Mouse (Mus musculus) erythroblast, adult 5-6 weeks (primary cell): Measurements from ENCODE around the gene Trib3. TPM values are rescaled to one million over a fixed set of nuclear protein-coding genes. Genes with fewer than 3 reads are reported as not detected.
"Not testable (repeated sequence)": the region's sequence is repeated elsewhere in the genome, so short reads cannot be mapped to it uniquely, and the experiment has no call there.

Experiments used
- ATAC-seq: replicated peaks from 2 replicates; pipeline ENCODE4 v1.8.0; 2016; ENCODE audit warnings: moderate number of reproducible peaks, mild to moderate bottlenecking, moderate TSS enrichment, inconsistent platforms; ENCODE audit not compliant: poor library complexity, low FRiP score, severe bottlenecking
- total RNA-seq, 2 experiments: library from RNA; stranded (forward) in 1 of 2; stranded (reverse) in 1 of 2; fragments of 150-400 nt in 1 of 2; fragments of 200-764, 138-1000 nt in 1 of 2; gene quantifications; 2 replicates each; pipeline versions ENCODE4 v1.2.3 to v1.2.4; 2015 to 2017; ENCODE audit warnings: low replicate concordance in 2 of 2

Trib3 gene
- total RNA-seq, 2 experiments from 2014 or later: 0.26 TPM; not detected in 1

- no peak for ATAC-seq
Observed at GRCm38 (mm10) chr2:152321558-152321957, 22.3 kb downstream of the Trib3 start.

GRCm38 (mm10) chr2:152317054-152317453 is 26.8 kb downstream of the Trib3 start:
- no peak for ATAC-seq

GRCm38 (mm10) chr2:152313926-152314325 is 29.9 kb downstream of the Trib3 start:
- no peak for ATAC-seq

GRCm38 (mm10) chr2:152312996-152313395 is 30.8 kb downstream of the Trib3 start:
- ATAC-seq: no peak

- ATAC-seq: no peak
Observed at GRCm38 (mm10) chr2:152307186-152307585, 36.6 kb downstream of the Trib3 start.

GRCm38 (mm10) chr2:152305480-152305879 is 38.4 kb downstream of the Trib3 start:
- no peak for ATAC-seq

GRCm38 (mm10) chr2:152303781-152304180 is 40.1 kb downstream of the Trib3 start:
- no peak for ATAC-seq

- ATAC-seq: no peak
Observed at GRCm38 (mm10) chr2:152302862-152303261, 41.0 kb downstream of the Trib3 start.

GRCm38 (mm10) chr2:152294541-152294940 is 49.3 kb downstream of the Trib3 start:
- no peak for ATAC-seq

GRCm38 (mm10) chr2:152293727-152294475 is 49.9 kb downstream of the Trib3 start, which contains the start of gene Tbc1d20:
TSS of gene Tbc1d20 (plus strand) at chr2:152293828.
- peak; percentile 94 for ATAC-seq

- peak; percentile 63 for ATAC-seq
Observed at GRCm38 (mm10) chr2:152293179-152293726, 50.6 kb downstream of the Trib3 start.

- ATAC-seq: no peak
Observed at GRCm38 (mm10) chr2:152292475-152292874, 51.4 kb downstream of the Trib3 start.

GRCm38 (mm10) chr2:152289623-152290022 is 54.2 kb downstream of the Trib3 start:
- ATAC-seq: not testable (repeated sequence)

GRCm38 (mm10) chr2:152288046-152288445 is 55.8 kb downstream of the Trib3 start:
- ATAC-seq: no peak

- no peak for ATAC-seq
Observed at GRCm38 (mm10) chr2:152287560-152287959, 56.3 kb downstream of the Trib3 start.

Other genes starting within 250 kb of the Trib3 start
- gene Srxn1, start 238.5 kb downstream of the Trib3 start, total RNA-seq (2015; ENCODE audit: low replicate concordance): 3.5 and 6.7 TPM in 2 replicates
- 8.4 and 9.5 TPM in 2 replicates for gene Srxn1, start 238.5 kb downstream of the Trib3 start, total RNA-seq (2017; ENCODE audit: low replicate concordance)
- gene Tcf15, start 200.5 kb downstream of the Trib3 start, total RNA-seq (2015; ENCODE audit: low replicate concordance): not detected in 2 replicates
- gene Tcf15, start 200.5 kb downstream of the Trib3 start, total RNA-seq (2017; ENCODE audit: low replicate concordance): not detected in 2 replicates
- 25.3 and 32.5 TPM in 2 replicates for gene Csnk2a1, start 117.2 kb downstream of the Trib3 start, total RNA-seq (2015; ENCODE audit: low replicate concordance)
- gene Csnk2a1, start 117.2 kb downstream of the Trib3 start, total RNA-seq (2017; ENCODE audit: low replicate concordance): 31.9 and 41.4 TPM in 2 replicates
- gene Tbc1d20, start 50.2 kb downstream of the Trib3 start, total RNA-seq (2015; ENCODE audit: low replicate concordance): 9.6 and 17.9 TPM in 2 replicates
- 5.6 and 9.9 TPM in 2 replicates for gene Tbc1d20, start 50.2 kb downstream of the Trib3 start, total RNA-seq (2017; ENCODE audit: low replicate concordance)
- gene Rbck1, start 11.4 kb downstream of the Trib3 start, total RNA-seq (2015; ENCODE audit: low replicate concordance): 28.2 TPM in 2 replicates
- gene Rbck1, start 11.4 kb downstream of the Trib3 start, total RNA-seq (2017; ENCODE audit: low replicate concordance): 16.6 and 25.1 TPM in 2 replicates
- not detected in 2 replicates for gene Nrsn2, start 32.6 kb upstream of the Trib3 start, total RNA-seq (2015; ENCODE audit: low replicate concordance)
- gene Nrsn2, start 32.6 kb upstream of the Trib3 start, total RNA-seq (2017; ENCODE audit: low replicate concordance): not detected in 2 replicates
- 2.3 and 2.5 TPM in 2 replicates for gene Sox12, start 54.0 kb upstream of the Trib3 start, total RNA-seq (2015; ENCODE audit: low replicate concordance)
- 0.42 and 1.2 TPM in 2 replicates for gene Sox12, start 54.0 kb upstream of the Trib3 start, total RNA-seq (2017; ENCODE audit: low replicate concordance)
- 0.58 and 2.3 TPM in 2 replicates for gene Zcchc3, start 71.0 kb upstream of the Trib3 start, total RNA-seq (2015; ENCODE audit: low replicate concordance)
- gene Zcchc3, start 71.0 kb upstream of the Trib3 start, total RNA-seq (2017; ENCODE audit: low replicate concordance): 0.84 and 1.2 TPM in 2 replicates
- gene 6820408C15Rik, start 71.6 kb upstream of the Trib3 start, total RNA-seq (2015; ENCODE audit: low replicate concordance): not detected in 2 replicates
- gene 6820408C15Rik, start 71.6 kb upstream of the Trib3 start, total RNA-seq (2017; ENCODE audit: low replicate concordance): not detected in 2 replicates
- gene Defb23, start 120.6 kb upstream of the Trib3 start, total RNA-seq (2015; ENCODE audit: low replicate concordance): not detected in 2 replicates
- not detected in 2 replicates for gene Defb23, start 120.6 kb upstream of the Trib3 start, total RNA-seq (2017; ENCODE audit: low replicate concordance)
- gene Defb20, start 133.0 kb upstream of the Trib3 start, total RNA-seq (2015; ENCODE audit: low replicate concordance): not detected in 2 replicates
- gene Defb20, start 133.0 kb upstream of the Trib3 start, total RNA-seq (2017; ENCODE audit: low replicate concordance): not detected in 2 replicates
- not detected in 2 replicates for gene Defb22, start 146.1 kb upstream of the Trib3 start, total RNA-seq (2015; ENCODE audit: low replicate concordance)
- not detected in 2 replicates for gene Defb22, start 146.1 kb upstream of the Trib3 start, total RNA-seq (2017; ENCODE audit: low replicate concordance)
- not detected in 2 replicates for gene Defb26, start 167.7 kb upstream of the Trib3 start, total RNA-seq (2015; ENCODE audit: low replicate concordance)
- not detected in 2 replicates for gene Defb26, start 167.7 kb upstream of the Trib3 start, total RNA-seq (2017; ENCODE audit: low replicate concordance)
- not detected in 2 replicates for gene Defb28, start 174.2 kb upstream of the Trib3 start, total RNA-seq (2015; ENCODE audit: low replicate concordance)
- gene Defb28, start 174.2 kb upstream of the Trib3 start, total RNA-seq (2017; ENCODE audit: low replicate concordance): not detected in 2 replicates
- not detected in 2 replicates for gene Defb29, start 196.1 kb upstream of the Trib3 start, total RNA-seq (2015; ENCODE audit: low replicate concordance)
- not detected in 2 replicates for gene Defb29, start 196.1 kb upstream of the Trib3 start, total RNA-seq (2017; ENCODE audit: low replicate concordance)
- not detected in 2 replicates for gene Gm17416, start 225.3 kb upstream of the Trib3 start, total RNA-seq (2015; ENCODE audit: low replicate concordance)
- gene Gm17416, start 225.3 kb upstream of the Trib3 start, total RNA-seq (2017; ENCODE audit: low replicate concordance): not detected in 2 replicates
- gene Defb21, start 228.7 kb upstream of the Trib3 start, total RNA-seq (2015; ENCODE audit: low replicate concordance): not detected in 2 replicates
- gene Defb21, start 228.7 kb upstream of the Trib3 start, total RNA-seq (2017; ENCODE audit: low replicate concordance): not detected in 2 replicates
- not detected in 2 replicates for gene Defb19, start 236.3 kb upstream of the Trib3 start, total RNA-seq (2015; ENCODE audit: low replicate concordance)
- gene Defb19, start 236.3 kb upstream of the Trib3 start, total RNA-seq (2017; ENCODE audit: low replicate concordance): not detected in 2 replicates